Mouse (Mus musculus) midbrain, embryonic 11.5 days (tissue): ENCODE measurements around the gene Usp50. TPM values are rescaled to one million over a fixed set of nuclear protein-coding genes. Genes with fewer than 3 reads are reported as not detected.

ENCODE experiments used
- ATAC-seq: fragments of 200-750 bp; cut with Nextera tagmentation; 2 replicates; pipeline ENCODE4 v1.8.0; 2017; ENCODE audit warnings: moderate TSS enrichment, moderate library complexity; ENCODE audit not compliant: low FRiP score
- DNase-seq: peaks from one replicate; pipeline ENCODE4 v3.0.0; 2015; ENCODE audit warnings: low spot score; ENCODE audit errors: missing footprints
- H3K27ac ChIP-seq: fragments of 300-500 bp; sonication (generic); 2 replicates; pipeline ENCODE4 v1.5.1; 2014; ENCODE audit warnings: low read depth, low read length
- H3K27me3 ChIP-seq: fragments of 300-500 bp; sonication (generic); 2 replicates; pipeline ENCODE4 v1.6.1; 2014; ENCODE audit warnings: mild to moderate bottlenecking, low read length, moderate library complexity, mixed read lengths; ENCODE audit not compliant: control insufficient read depth, insufficient read depth
- H3K36me3 ChIP-seq: fragments of 300-500 bp; sonication (generic); 2 replicates; pipeline ENCODE4 v1.6.1; 2014; ENCODE audit warnings: mild to moderate bottlenecking, low read length, moderate library complexity, mixed read lengths; ENCODE audit not compliant: control insufficient read depth, insufficient read depth
- H3K4me1 ChIP-seq: fragments of 300-500 bp; sonication (generic); 2 replicates; pipeline ENCODE4 v1.6.1; 2014; ENCODE audit warnings: low read length; ENCODE audit not compliant: control insufficient read depth, insufficient read depth
- H3K4me2 ChIP-seq: fragments of 300-500 bp; sonication (generic); 2 replicates; pipeline ENCODE4 v1.6.1; 2014; ENCODE audit warnings: mild to moderate bottlenecking, moderate library complexity
- H3K4me3 ChIP-seq: fragments of 300-500 bp; sonication (generic); 2 replicates; pipeline ENCODE4 v1.5.1; 2014; ENCODE audit warnings: low read depth, low read length
- H3K9ac ChIP-seq: fragments of 300-500 bp; sonication (generic); 2 replicates; pipeline ENCODE4 v1.6.1; 2014; ENCODE audit warnings: low read length
- H3K9me3 ChIP-seq: fragments of 300-500 bp; sonication (generic); 2 replicates; pipeline ENCODE4 v1.6.1; 2016; ENCODE audit warnings: low read length; ENCODE audit not compliant: control insufficient read depth
- WGBS: fragments of 180-500 bp; shearing (Covaris S2); extraction: QIAGEN DNeasy Blood & Tissue Kit; methylation state at CpG from one replicate; pipeline ENCODE4 v1.1.7; 2014; 5-methylcytosine and 5-hydroxymethylcytosine counted together
- polyA plus RNA-seq: library from polyadenylated mRNA; unstranded; fragments of >200 nt; fragmentation: Nextera tagmentation; extraction: Ambion mirVana; gene quantifications from 2 replicates; pipeline ENCODE4 v1.2.1, GENCODE M21; 2014

Usp50 gene
- polyA plus RNA-seq, result 2.1 and 2.6 TPM in 2 replicates

- WGBS, result 69% methylated on average over 4 of the region's 4 CpGs
- Histone ChIP-seq H3K27ac (no peak within 1 kb of the TSS), H3K4me2 (no peak within 1 kb of the TSS), H3K9ac (no peak within 1 kb of the TSS), H3K9me3 (no peaks in the 10 kb centered on the region), H3K4me1 (no peaks in the 10 kb centered on the region), H3K27me3 (no peaks in the 10 kb centered on the region), H3K4me3 (no peak within 1 kb of the TSS), H3K36me3 (no peaks in the 10 kb centered on the region)
- DNase-seq (no peak), ATAC-seq (no peak)
These were observed at the start of gene Usp50 for GRCm38 (mm10) chr2:126783370-126783769. Gene Usp50 (minus strand): TSS chr2:126783470.

- Histone ChIP-seq H3K4me3 (no peak overlapping the region), H3K4me2 (no peak overlapping the region), H3K9ac (no peak overlapping the region), H3K4me1 (no peaks in the 10 kb centered on the region), H3K27me3 (no peaks in the 10 kb centered on the region), H3K9me3 (no peaks in the 10 kb centered on the region), H3K27ac (no peak overlapping the region), H3K36me3 (peaks cover 8% of the 10 kb centered on the region; the same call in 1 of the 2 replicates)
- no peak for ATAC-seq
- WGBS, result 83% methylated on average over 2 of the region's 2 CpGs
- DNase-seq, result no peak
These were observed 34.1 kb upstream of the Usp50 start for GRCm38 (mm10) chr2:126817414-126817813.

- Histone ChIP-seq H3K9ac (no peak overlapping the region), H3K4me3 (no peak overlapping the region), H3K27me3 (no peaks in the 10 kb centered on the region), H3K4me1 (no peaks in the 10 kb centered on the region), H3K36me3 (peaks cover 10% of the 10 kb centered on the region; the same call in 1 of the 2 replicates), H3K4me2 (no peak overlapping the region), H3K9me3 (no peaks in the 10 kb centered on the region), H3K27ac (no peak overlapping the region)
- no peak for ATAC-seq
- WGBS, result 93% methylated on average over 4 of the region's 4 CpGs
- no peak for DNase-seq
These were observed 33.5 kb upstream of the Usp50 start for GRCm38 (mm10) chr2:126816644-126817347.

- ATAC-seq, result no peak
- Histone ChIP-seq H3K4me1 (no peaks in the 10 kb centered on the region), H3K4me3 (no peak overlapping the region), H3K9ac (no peak overlapping the region), H3K36me3 (peaks cover 10% of the 10 kb centered on the region; the same call in 1 of the 2 replicates), H3K4me2 (no peak overlapping the region), H3K9me3 (no peaks in the 10 kb centered on the region), H3K27ac (no peak overlapping the region), H3K27me3 (no peaks in the 10 kb centered on the region)
- DNase-seq, result no peak
- 56% methylated on average over 1 of the region's 1 CpGs for WGBS
These were observed 32.6 kb upstream of the Usp50 start for GRCm38 (mm10) chr2:126815822-126816221.

GRCm38 (mm10) chr2:126801980-126802379 is 18.7 kb upstream of the Usp50 start:
- 95% methylated on average over 3 of the region's 3 CpGs for WGBS
- Histone ChIP-seq H3K9me3 (no peaks in the 10 kb centered on the region), H3K27me3 (no peaks in the 10 kb centered on the region), H3K36me3 (peaks cover 2% of the 10 kb centered on the region; the same call in 1 of the 2 replicates), H3K4me3 (no peak overlapping the region), H3K27ac (no peak overlapping the region), H3K9ac (no peak overlapping the region), H3K4me1 (no peaks in the 10 kb centered on the region), H3K4me2 (no peak overlapping the region)
- DNase-seq (no peak), ATAC-seq (no peak)

- no peak overlapping the region for H3K9ac ChIP-seq
- no peak for ATAC-seq
- no peak for DNase-seq
- H3K27me3 ChIP-seq, result no peaks in the 10 kb centered on the region
- no peaks in the 10 kb centered on the region for H3K9me3 ChIP-seq
- H3K27ac ChIP-seq, result no peak overlapping the region
- H3K4me3 ChIP-seq, result no peak overlapping the region
- WGBS, result 93% methylated on average over 5 of the region's 5 CpGs
- H3K4me1 ChIP-seq, result no peaks in the 10 kb centered on the region
- H3K36me3 ChIP-seq, result peaks cover 2% of the 10 kb centered on the region; the same call in 1 of the 2 replicates
- no peak overlapping the region for H3K4me2 ChIP-seq
These were observed 15.2 kb upstream of the Usp50 start for GRCm38 (mm10) chr2:126798455-126798854.

- DNase-seq (no peak), ATAC-seq (no peak)
- H3K27ac ChIP-seq, result no peak overlapping the region
- H3K4me1 ChIP-seq, result no peaks in the 10 kb centered on the region
- no peak overlapping the region for H3K4me3 ChIP-seq
- WGBS, result 93% methylated on average over 3 of the region's 3 CpGs
- no peaks in the 10 kb centered on the region for H3K27me3 ChIP-seq
- H3K9me3 ChIP-seq, result no peaks in the 10 kb centered on the region
- H3K9ac ChIP-seq, result no peak overlapping the region
- H3K36me3 ChIP-seq, result peaks cover 12% of the 10 kb centered on the region; the same call in 1 of the 2 replicates
- H3K4me2 ChIP-seq, result no peak overlapping the region
These were observed 12.4 kb upstream of the Usp50 start for GRCm38 (mm10) chr2:126795708-126796107.

GRCm38 (mm10) chr2:126792611-126793010 is 9.3 kb upstream of the Usp50 start:
- ATAC-seq (no peak), DNase-seq (no peak)
- Histone ChIP-seq H3K36me3 (peaks cover 11% of the 10 kb centered on the region; the same call in 1 of the 2 replicates), H3K4me1 (no peaks in the 10 kb centered on the region), H3K9ac (no peak overlapping the region), H3K27ac (no peak overlapping the region), H3K9me3 (no peaks in the 10 kb centered on the region), H3K27me3 (no peaks in the 10 kb centered on the region), H3K4me2 (no peak overlapping the region), H3K4me3 (no peak overlapping the region)
- WGBS, result 82% methylated on average over 5 of the region's 5 CpGs

- Histone ChIP-seq H3K36me3 (peaks cover 11% of the 10 kb centered on the region; the same call in 1 of the 2 replicates), H3K9ac (no peak overlapping the region), H3K9me3 (no peaks in the 10 kb centered on the region), H3K4me3 (no peak overlapping the region), H3K4me2 (no peak overlapping the region), H3K4me1 (no peaks in the 10 kb centered on the region), H3K27me3 (no peaks in the 10 kb centered on the region), H3K27ac (no peak overlapping the region)
- ATAC-seq (no peak), DNase-seq (no peak)
- 58% methylated on average over 9 of the region's 9 CpGs for WGBS
These were observed 4.6 kb upstream of the Usp50 start for GRCm38 (mm10) chr2:126787721-126788342.
